ENCODE assay signal across 1 mouse cellular context in the genomic region with DNA sequence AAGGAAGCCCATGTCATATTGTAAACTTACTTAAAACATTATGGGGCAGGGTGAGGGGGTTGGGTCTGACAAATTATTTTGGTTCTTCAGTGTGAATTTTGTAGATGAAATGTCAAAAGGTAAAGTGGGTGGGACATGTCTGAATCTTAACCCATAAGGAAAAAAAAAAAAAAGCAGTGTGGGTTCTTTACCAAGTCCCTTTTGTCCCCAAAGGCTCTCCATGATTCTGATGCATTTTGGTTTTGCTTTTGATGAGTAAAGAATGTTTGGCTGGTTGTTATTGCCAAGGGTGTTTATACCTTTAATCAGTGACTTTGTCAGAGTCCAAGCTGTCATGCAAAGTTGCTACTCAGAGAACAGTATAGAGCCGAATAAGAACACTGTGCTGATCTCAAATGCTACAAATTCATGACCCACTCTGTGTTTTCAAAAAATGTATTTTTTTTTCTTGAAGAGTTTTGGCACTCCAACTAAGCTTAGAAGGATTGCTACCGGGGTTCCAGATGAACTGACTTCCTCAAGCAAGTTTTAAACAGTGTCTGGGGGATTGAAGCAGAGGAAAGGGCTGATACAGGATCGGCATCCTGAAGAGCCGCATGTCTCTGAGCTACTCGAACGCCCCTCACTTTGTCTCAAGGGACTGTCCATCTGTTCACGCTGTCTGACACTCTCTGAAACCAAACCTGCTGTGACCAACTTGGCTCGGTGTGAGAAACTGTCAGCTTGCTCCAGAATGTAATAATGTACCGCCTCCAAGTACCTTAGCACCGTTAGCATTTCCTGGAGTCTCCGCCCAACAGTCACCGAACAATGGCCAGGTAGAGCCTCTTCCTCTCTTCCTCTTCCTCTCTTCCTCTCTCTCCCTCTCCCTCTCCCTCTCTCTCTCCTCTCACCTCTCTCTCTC.
TF ChIP-seq lines count a peak whose summit lies in the region.

No protein-coding gene starts in this region.

TF ChIP-seq in CH12.LX, 34 proteins besides CTCF, POLR2A, EP300 and RAD21 (continued from another document):
- TF ChIP-seq ZKSCAN1 (IDR thresholded peaks at IDR 0.05; ENCODE audit: borderline replicate concordance, low read depth, low read length) (no peak), GABPA (IDR thresholded peaks at IDR 0.05; ENCODE audit: insufficient replicate concordance, low read depth, low read length) (no peak), USF2 (conservative IDR thresholded peaks at IDR 0.05; ENCODE audit: low read depth, low read length) (no peak), E2F4 (IDR thresholded peaks at IDR 0.05; ENCODE audit: insufficient replicate concordance, low read depth, low read length) (0 out of 2 replicates have a peak, but pooled peaks have one; percentile 35), POLR2AphosphoS2 (IDR thresholded peaks at IDR 0.05; ENCODE audit: low read depth, low read length) (no peak), BHLHE40 (IDR thresholded peaks at IDR 0.05; ENCODE audit: low read depth, low read length) (peak; percentile 56), SIN3A (IDR thresholded peaks at IDR 0.05; ENCODE audit: low read length) (peak; percentile 76; the same call in 1 of the 2 replicates), ZMIZ1 (IDR thresholded peaks at IDR 0.05; ENCODE audit: low read depth, low read length) (peak; percentile 28; the same call in 1 of the 2 replicates), TBP (conservative IDR thresholded peaks at IDR 0.05; ENCODE audit: low read depth, low read length) (peak; percentile 86), NELFE (IDR thresholded peaks at IDR 0.05; ENCODE audit: low read depth, low read length) (peak; percentile 30; the same call in 1 of the 2 replicates), MEF2A (IDR thresholded peaks at IDR 0.05; ENCODE audit: borderline replicate concordance, low read depth, low read length) (peak; percentile 32; the same call in 1 of the 2 replicates), SMC3 (IDR thresholded peaks at IDR 0.05; ENCODE audit: low read depth, low read length) (peak; percentile 27), TCF12 (IDR thresholded peaks at IDR 0.05; ENCODE audit: low read depth, low read length) (peak; percentile 61; the same call in 1 of the 2 replicates), HCFC1 (IDR thresholded peaks at IDR 0.05; ENCODE audit: low read depth, low read length) (no peak)
